Mouse (Mus musculus) hindbrain, embryonic 14.5 days (tissue): ENCODE data around the gene Adgrb2. TPM values are rescaled to one million over a fixed set of nuclear protein-coding genes. Genes with fewer than 3 reads are reported as not detected.

ENCODE experiments used
- ATAC-seq: fragments of 200-750 bp; cut with Nextera tagmentation; 2 replicates; pipeline ENCODE4 v1.8.0; 2017; ENCODE audit warnings: moderate number of reproducible peaks, mild to moderate bottlenecking, moderate TSS enrichment, moderate library complexity; ENCODE audit not compliant: low FRiP score
- DNase-seq: peaks from one replicate; pipeline ENCODE4 v3.0.0-alpha.2; 2015; ENCODE audit warnings: low spot score
- H3K27ac ChIP-seq: fragments of 300-500 bp; sonication (generic); 2 replicates; pipeline ENCODE4 v1.5.1; 2014; ENCODE audit warnings: mild to moderate bottlenecking, moderate library complexity
- H3K27me3 ChIP-seq: fragments of 300-500 bp; sonication (generic); 2 replicates; pipeline ENCODE4 v1.6.1; 2014; ENCODE audit warnings: mild to moderate bottlenecking, low read length, mixed read lengths; ENCODE audit not compliant: control insufficient read depth, insufficient read depth
- H3K36me3 ChIP-seq: fragments of 300-500 bp; sonication (generic); replicated peaks from 2 replicates; pipeline ENCODE4 v1.6.1; 2014; ENCODE audit not compliant: control insufficient read depth, insufficient read depth
- H3K4me1 ChIP-seq: fragments of 300-500 bp; sonication (generic); replicated peaks from 2 replicates; pipeline ENCODE4 v1.6.1; 2014; ENCODE audit warnings: antibody characterized with exemption, low read length, mixed read lengths; ENCODE audit not compliant: control insufficient read depth, insufficient read depth
- H3K4me2 ChIP-seq: fragments of 300-500 bp; sonication (generic); replicated peaks from 2 replicates; pipeline ENCODE4 v1.6.1; 2014; ENCODE audit warnings: mild to moderate bottlenecking, moderate library complexity
- H3K4me3 ChIP-seq: fragments of 300-500 bp; sonication (generic); replicated peaks from 2 replicates; pipeline ENCODE4 v1.5.1; 2014; ENCODE audit warnings: mild to moderate bottlenecking, low read length
- H3K9ac ChIP-seq: fragments of 300-500 bp; sonication (generic); 2 replicates; pipeline ENCODE4 v1.6.1; 2014
- H3K9me3 ChIP-seq: fragments of 300-500 bp; sonication (generic); 2 replicates; pipeline ENCODE4 v1.6.1; 2016; ENCODE audit warnings: low read length; ENCODE audit not compliant: control insufficient read depth
- WGBS: fragments of 180-500 bp; shearing (Covaris S2); extraction: QIAGEN DNeasy Blood & Tissue Kit; methylation state at CpG from one replicate; pipeline ENCODE4 v1.1.7; 2014; 5-methylcytosine and 5-hydroxymethylcytosine counted together
- polyA plus RNA-seq: library from polyadenylated mRNA; unstranded; fragments of >200 nt; fragmentation: Nextera tagmentation; extraction: Ambion mirVana; gene quantifications from 2 replicates; pipeline ENCODE4 v1.2.1, GENCODE M21; 2014

Gene Adgrb2
- polyA plus RNA-seq, 1 experiment from 2014 or later, result 16.9 TPM

DNA sequence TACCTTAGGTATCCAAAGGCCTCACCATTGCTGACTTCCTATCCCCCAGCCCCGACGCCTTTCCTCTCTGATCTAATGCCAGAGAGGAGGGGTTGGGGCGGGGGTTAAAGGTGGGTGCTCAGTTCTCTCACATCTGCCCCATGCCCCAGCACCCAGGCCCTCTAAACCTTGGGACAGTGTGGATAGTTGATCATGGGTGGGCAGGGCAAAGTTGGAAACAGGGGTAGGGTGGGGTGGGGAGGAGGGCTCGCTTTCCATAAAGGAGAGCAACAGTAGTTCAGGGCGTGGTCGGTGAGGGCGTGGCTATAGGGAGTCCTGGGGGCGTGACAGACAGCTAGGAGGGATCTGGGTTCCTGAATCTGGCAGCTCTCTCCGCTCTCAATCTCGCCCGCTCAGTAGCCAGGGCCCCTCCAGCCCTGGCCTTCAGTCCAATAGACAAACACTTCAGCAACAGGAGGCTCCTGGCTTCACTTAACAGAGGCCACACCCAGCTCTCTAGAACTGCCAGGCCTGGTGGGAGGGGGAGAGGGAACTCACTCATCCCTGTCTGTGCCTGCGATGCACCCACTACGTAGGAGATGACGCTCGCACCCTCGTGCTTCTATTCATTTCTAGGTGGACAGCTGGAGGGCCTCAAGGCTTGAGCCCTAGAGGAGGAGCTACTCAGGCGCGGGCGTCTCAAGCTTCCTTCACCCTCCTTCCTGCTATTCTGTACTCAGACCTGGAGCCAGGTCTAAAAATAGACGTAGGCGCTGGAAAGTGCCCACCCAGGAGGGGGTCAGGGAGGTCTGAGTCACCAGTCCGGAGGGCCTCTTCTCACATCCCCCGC lies 52.1 kb downstream of the Adgrb2 start:
- WGBS, result 12% methylated on average over 23 of the region's 23 CpGs
- H3K4me1 ChIP-seq, result peaks cover 33% of the 10 kb centered on the region
- H3K9me3 ChIP-seq, result no peaks in the 10 kb centered on the region
- DNase-seq (no peak), ATAC-seq (no peak)
- no peak overlapping the region for H3K4me2 ChIP-seq
- no peak overlapping the region for H3K27ac ChIP-seq
- H3K36me3 ChIP-seq, result no peaks in the 10 kb centered on the region
- no peak overlapping the region for H3K4me3 ChIP-seq
- H3K9ac ChIP-seq, result no peak overlapping the region
- no peaks in the 10 kb centered on the region for H3K27me3 ChIP-seq

DNA sequence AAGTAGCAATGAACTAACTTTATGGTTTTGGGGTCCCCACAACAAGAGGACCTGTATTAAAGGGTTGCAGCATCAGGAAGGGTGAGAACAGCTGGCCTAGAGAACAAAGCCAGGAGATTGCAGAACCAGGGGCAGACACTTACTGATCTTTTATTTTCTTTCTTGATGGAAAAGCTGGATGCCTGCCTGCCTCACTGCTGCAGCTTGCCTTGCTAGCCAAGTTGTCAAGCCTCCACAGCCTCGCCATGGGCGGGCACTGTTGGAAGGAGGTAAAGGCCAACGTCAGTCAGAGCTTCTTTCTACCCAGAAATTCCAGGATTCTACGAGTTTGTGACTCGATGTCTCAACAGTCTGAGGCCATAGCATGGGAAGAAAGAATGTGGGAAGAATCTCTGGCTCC lies 54.7 kb downstream of the Adgrb2 start:
- Histone ChIP-seq H3K27me3 (no peaks in the 10 kb centered on the region), H3K4me2 (no peak overlapping the region), H3K36me3 (no peaks in the 10 kb centered on the region), H3K9ac (no peak overlapping the region), H3K4me3 (no peak overlapping the region), H3K27ac (no peak overlapping the region), H3K9me3 (no peaks in the 10 kb centered on the region), H3K4me1 (peaks cover 22% of the 10 kb centered on the region)
- 41% methylated on average over 5 of the region's 5 CpGs for WGBS
- ATAC-seq (no peak), DNase-seq (no peak)

DNA sequence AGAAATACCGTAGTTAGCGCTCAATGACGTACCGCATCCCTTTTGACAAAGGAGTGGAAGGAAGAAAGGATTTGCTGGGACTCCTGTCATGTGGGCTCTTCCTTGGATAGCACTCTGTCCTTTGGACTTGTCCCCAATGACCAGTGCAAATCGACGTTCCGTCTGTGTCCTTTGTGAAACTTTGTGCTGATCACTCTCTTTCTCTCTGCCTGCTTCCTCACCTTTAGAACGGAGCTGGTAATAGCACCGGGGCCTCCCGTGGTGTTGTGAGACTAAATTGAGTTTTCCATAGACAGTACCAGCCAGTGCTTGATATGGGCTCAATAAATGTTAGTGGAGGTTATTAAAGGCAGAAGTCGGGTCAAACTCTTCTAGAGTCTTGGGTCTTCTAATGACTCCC lies 56.4 kb downstream of the Adgrb2 start:
- Histone ChIP-seq H3K9me3 (no peaks in the 10 kb centered on the region), H3K9ac (no peak overlapping the region), H3K27me3 (no peaks in the 10 kb centered on the region), H3K4me2 (no peak overlapping the region), H3K4me1 (peaks cover 16% of the 10 kb centered on the region), H3K36me3 (no peaks in the 10 kb centered on the region), H3K27ac (no peak overlapping the region), H3K4me3 (no peak overlapping the region)
- WGBS, result 80% methylated on average over 11 of the region's 11 CpGs
- no peak for DNase-seq
- no peak for ATAC-seq

DNA sequence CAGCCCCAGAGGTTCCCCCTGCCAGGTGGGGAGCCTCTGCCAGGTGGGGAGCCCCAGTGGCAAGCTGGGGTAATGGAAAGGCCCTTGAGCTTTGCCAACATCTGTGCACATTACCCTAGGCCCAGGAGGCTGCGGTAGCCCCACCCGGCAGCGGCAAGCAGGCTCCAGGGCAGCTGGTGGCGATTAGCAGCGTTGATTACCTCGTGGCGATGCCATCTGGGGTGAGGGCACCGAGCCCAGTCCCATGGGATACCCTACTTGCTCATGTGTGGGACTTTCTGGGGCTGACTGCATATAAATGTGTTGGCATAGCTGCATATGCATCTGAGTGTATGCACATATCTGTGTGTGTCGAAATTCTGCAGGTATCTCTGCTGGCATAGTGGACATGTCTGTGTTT lies 59.5 kb downstream of the Adgrb2 start:
- Histone ChIP-seq H3K9ac (no peak overlapping the region), H3K4me3 (no peak overlapping the region), H3K36me3 (no peaks in the 10 kb centered on the region), H3K27ac (no peak overlapping the region), H3K9me3 (no peaks in the 10 kb centered on the region), H3K4me1 (peaks cover 13% of the 10 kb centered on the region), H3K27me3 (no peaks in the 10 kb centered on the region), H3K4me2 (no peak overlapping the region)
- 33% methylated on average over 9 of the region's 9 CpGs for WGBS
- DNase-seq (peak; percentile 45), ATAC-seq (no peak)

DNA sequence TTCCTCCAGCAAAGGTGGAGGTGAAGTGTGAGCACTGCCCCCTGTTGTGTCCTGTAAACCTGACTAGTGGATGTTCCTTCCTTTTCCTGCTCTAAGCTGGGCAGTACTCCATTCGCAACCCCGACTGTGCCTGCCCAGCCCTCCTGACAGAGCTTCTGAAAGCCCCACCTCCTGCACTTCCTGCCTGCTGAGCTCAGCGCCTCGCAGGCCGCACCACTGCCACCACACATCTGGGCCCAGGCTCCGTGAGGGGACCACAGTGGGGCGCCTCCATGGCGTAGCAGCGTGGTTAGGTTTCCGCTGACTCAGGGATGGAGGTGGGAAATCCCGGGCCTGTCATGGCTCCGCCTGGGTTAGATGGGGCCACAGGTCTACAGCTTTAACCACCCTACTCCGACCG lies 60.9 kb downstream of the Adgrb2 start:
- Histone ChIP-seq H3K9ac (no peak overlapping the region), H3K4me2 (no peak overlapping the region), H3K27me3 (no peaks in the 10 kb centered on the region), H3K4me3 (no peak overlapping the region), H3K36me3 (no peaks in the 10 kb centered on the region), H3K27ac (no peak overlapping the region), H3K9me3 (no peaks in the 10 kb centered on the region), H3K4me1 (peaks cover 13% of the 10 kb centered on the region)
- no peak for ATAC-seq
- DNase-seq, result no peak
- 20% methylated on average over 14 of the region's 14 CpGs for WGBS

DNA sequence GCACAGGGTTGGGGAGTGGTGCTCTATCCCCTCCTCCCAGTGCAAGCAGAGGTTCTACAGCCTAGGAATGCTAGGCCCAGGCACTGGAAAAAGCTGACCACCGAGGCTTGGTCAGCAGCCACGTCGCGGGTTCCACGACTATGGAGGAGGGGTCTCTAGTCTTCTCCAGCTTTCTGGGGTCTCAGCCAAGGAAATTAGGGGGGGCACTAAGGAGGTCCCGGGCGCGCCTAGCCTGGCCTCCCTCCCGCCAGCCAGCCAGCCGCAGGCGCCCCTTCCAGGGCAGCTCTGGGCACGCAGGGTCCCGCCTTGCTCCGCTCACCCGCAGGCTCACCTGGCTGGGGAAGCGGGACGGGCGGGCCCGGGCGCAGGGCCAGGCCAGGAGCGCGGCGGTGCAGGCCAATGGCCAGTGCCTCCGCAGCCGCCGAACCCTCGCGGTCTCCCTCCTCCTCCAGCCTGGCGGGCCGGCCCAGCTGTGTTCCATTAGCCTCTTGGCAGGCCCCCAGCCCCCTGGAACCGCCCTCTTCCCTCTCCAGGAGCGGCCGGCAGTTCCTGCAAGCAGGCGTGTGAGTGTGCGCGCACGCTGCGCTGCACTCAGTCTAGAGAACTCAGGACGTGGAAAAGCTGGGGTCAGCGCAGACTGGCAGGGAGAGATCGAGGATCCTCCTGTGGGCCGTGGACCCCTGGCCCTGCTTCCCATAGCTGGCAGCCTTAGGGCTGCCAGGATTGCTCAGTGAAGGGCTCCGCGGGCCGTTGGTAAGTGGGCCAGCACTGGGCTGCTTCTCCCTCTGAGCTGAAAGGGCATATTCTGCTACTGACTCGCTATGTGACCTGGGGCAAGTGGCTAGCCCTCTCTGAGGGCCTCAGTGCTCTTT lies 62.9 kb downstream of the Adgrb2 start, which contains the start of gene Col16a1:
Gene Col16a1, plus strand, starts transcription at position 510 of the 872 bp plus-strand sequence.
- Histone ChIP-seq H3K27ac (peak within 1 kb of the TSS; percentile 64), H3K9ac (peak within 1 kb of the TSS; percentile 46), H3K36me3 (no peaks in the 10 kb centered on the region), H3K27me3 (no peaks in the 10 kb centered on the region), H3K4me1 (peaks cover 13% of the 10 kb centered on the region), H3K9me3 (no peaks in the 10 kb centered on the region), H3K4me3 (peak within 1 kb of the TSS; percentile 30), H3K4me2 (peak within 1 kb of the TSS; percentile 72)
- DNase-seq (peak; percentile 75), ATAC-seq (peak; percentile 73)
- 2% methylated on average over 41 of the region's 46 CpGs for WGBS

- ATAC-seq, result no peak
- H3K27me3 ChIP-seq, result no peaks in the 10 kb centered on the region
Measured at GRCm38 (mm10) chr4:130048203-130048479, 63.5 kb downstream of the Adgrb2 start.

DNA sequence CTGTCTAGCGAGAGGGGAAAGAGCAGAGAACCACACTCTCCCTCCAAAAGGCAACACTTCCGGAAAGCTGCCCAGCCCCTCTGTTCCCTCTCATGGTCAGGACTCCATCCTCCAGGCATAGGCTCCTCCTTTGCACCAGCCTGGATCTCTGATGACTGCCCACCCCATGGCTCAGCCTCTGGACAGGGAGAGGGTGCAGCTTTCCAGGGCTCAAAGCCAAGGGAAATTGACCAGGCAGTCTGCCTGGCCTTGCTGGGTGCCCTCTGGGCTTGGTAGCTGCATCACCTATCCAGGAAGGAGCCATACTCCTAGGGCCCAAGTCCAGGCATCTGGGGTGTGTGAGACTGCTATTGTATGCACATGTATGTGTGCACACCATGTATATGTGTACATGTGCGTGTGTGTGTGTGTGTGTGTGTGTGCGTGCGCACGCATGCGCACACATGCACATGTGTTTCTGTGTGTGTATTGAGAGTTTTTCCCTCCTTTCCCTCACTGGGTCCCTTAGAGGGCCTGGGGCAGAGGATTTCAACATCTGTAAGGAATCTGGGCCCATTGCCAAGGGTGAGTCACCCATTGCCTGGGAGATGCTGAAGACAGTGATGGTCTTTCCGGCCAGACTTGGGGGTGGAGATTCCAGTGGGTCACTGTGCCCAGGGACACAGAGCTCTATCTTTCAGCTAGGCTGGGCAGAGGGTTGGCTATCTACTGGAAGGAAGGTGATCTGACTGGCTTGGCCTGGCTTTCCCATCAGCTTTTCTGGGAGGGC lies 65.6 kb downstream of the Adgrb2 start:
- Histone ChIP-seq H3K27me3 (no peaks in the 10 kb centered on the region), H3K9me3 (no peaks in the 10 kb centered on the region), H3K27ac (no peak overlapping the region), H3K4me1 (peaks cover 18% of the 10 kb centered on the region), H3K36me3 (no peaks in the 10 kb centered on the region), H3K4me3 (no peak overlapping the region), H3K4me2 (no peak overlapping the region), H3K9ac (no peak overlapping the region)
- no peak for ATAC-seq
- WGBS, result 81% methylated on average over 8 of the region's 8 CpGs
- no peak for DNase-seq

More at GRCm38 (mm10) chr4:130048203-130048479, 63.5 kb downstream of the Adgrb2 start:
- Histone ChIP-seq H3K4me2 (peak overlapping the region; percentile 72), H3K27ac (no peak overlapping the region; the same call in 1 of the 2 replicates), H3K4me1 (peaks cover 13% of the 10 kb centered on the region), H3K9me3 (no peaks in the 10 kb centered on the region), H3K9ac (no peak overlapping the region), H3K4me3 (peak overlapping the region; percentile 30; the same call in 1 of the 2 replicates), H3K36me3 (no peaks in the 10 kb centered on the region)
- DNase-seq, result no peak
- 39% methylated on average over 4 of the region's 4 CpGs for WGBS

DNA sequence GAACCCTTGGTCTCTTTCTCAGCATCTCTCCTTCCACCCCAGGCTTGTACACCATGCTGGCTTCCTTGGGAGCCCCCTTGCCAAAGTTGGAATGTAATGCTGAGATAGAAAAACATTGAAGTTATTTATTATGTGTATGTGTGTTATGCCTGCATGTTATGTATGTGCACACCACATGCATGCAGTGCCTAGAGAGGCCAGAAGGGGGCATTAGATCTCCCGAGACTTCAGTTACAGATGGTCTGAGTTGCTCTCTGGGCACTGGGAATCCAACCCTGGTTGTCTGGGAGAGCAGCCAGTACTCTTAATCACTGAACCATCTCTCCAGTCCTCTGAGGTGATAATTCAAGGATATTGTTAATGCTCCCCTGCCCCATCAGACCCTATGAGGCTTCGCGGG lies 67.6 kb downstream of the Adgrb2 start:
- WGBS, result 85% methylated on average over 3 of the region's 3 CpGs
- Histone ChIP-seq H3K4me3 (no peak overlapping the region), H3K27ac (no peak overlapping the region), H3K36me3 (no peaks in the 10 kb centered on the region), H3K27me3 (no peaks in the 10 kb centered on the region), H3K4me1 (peaks cover 18% of the 10 kb centered on the region), H3K9me3 (no peaks in the 10 kb centered on the region), H3K9ac (no peak overlapping the region), H3K4me2 (no peak overlapping the region)
- no peak for ATAC-seq
- DNase-seq, result no peak
